Mouse (Mus musculus) ES-E14 (cell line): ENCODE measurements around the gene E2f7. TPM values are rescaled to one million over a fixed set of nuclear protein-coding genes. Genes with fewer than 3 reads are reported as not detected.

Source experiments
- DNase-seq: peaks from one replicate; pipeline ENCODE4 v3.0.0-alpha.2; 2013; ENCODE audit warnings: low read depth, low spot score
- H3K27ac ChIP-seq: 2 replicates; pipeline ENCODE4 v1.5.1; 2012; ENCODE audit warnings: low read depth, mild to moderate bottlenecking, low read length, moderate library complexity, mixed read lengths; ENCODE audit not compliant: poor library complexity, insufficient read depth, severe bottlenecking
- H3K36me3 ChIP-seq: 2 replicates; pipeline ENCODE4 v1.6.1; 2012; ENCODE audit warnings: mild to moderate bottlenecking, low read length, moderate library complexity, mixed read lengths; ENCODE audit not compliant: control insufficient read depth, poor library complexity, insufficient read depth, severe bottlenecking
- H3K4me1 ChIP-seq, 2 experiments: fragments of 150-350 bp in 1 of 2; sonication (generic) in 1 of 2; 2 replicates each; pipeline ENCODE4 v1.6.1; 2012; ENCODE audit warnings: low read length in 2 of 2, mild to moderate bottlenecking in 1 of 2, mixed read lengths in 1 of 2; ENCODE audit not compliant: control insufficient read depth in 2 of 2, insufficient read depth in 2 of 2, poor library complexity in 1 of 2
- H3K4me3 ChIP-seq, 2 experiments: fragments of 150-350 bp in 1 of 2; sonication (generic) in 1 of 2; 2 replicates each; pipeline ENCODE4 v1.5.1; 2012; ENCODE audit warnings: low read length in 2 of 2, low read depth in 1 of 2, mild to moderate bottlenecking in 1 of 2, mixed read lengths in 1 of 2; ENCODE audit not compliant: insufficient read depth in 1 of 2, poor library complexity in 1 of 2, severe bottlenecking in 1 of 2
- H3K9ac ChIP-seq: 2 replicates; pipeline ENCODE4 v1.6.1; 2012; ENCODE audit warnings: low read depth, mild to moderate bottlenecking, low read length, mixed read lengths; ENCODE audit not compliant: poor library complexity, insufficient read depth, severe bottlenecking
- H3K9me3 ChIP-seq: fragments of 150-350 bp; sonication (generic); 2 replicates; pipeline ENCODE4 v1.6.1; 2012; ENCODE audit warnings: low read depth, mild to moderate bottlenecking, low read length; ENCODE audit not compliant: control insufficient read depth, insufficient read depth
- CHD2 ChIP-seq: IDR thresholded peaks from 2 replicates; pipeline ENCODE4 v1.6.1; 2014; ENCODE audit warnings: mild to moderate bottlenecking, low read depth, low read length, inconsistent platforms
- HCFC1 ChIP-seq: IDR thresholded peaks from 2 replicates; pipeline ENCODE4 v1.6.1; 2012; ENCODE audit warnings: low read length, inconsistent platforms, borderline replicate concordance; ENCODE audit not compliant: insufficient read depth
- MAFK ChIP-seq: IDR thresholded peaks from 2 replicates; pipeline ENCODE4 v1.6.1; 2014; ENCODE audit warnings: mild to moderate bottlenecking, low read depth, low read length, inconsistent platforms; ENCODE audit not compliant: insufficient read depth
- ZC3H11A ChIP-seq: IDR thresholded peaks from 2 replicates; pipeline ENCODE4 v1.6.1; 2012; ENCODE audit warnings: low read depth, mild to moderate bottlenecking, inconsistent platforms, low read length, borderline replicate concordance
- ZNF384 ChIP-seq: IDR thresholded peaks from 2 replicates; pipeline ENCODE4 v1.6.1; 2012; ENCODE audit warnings: low read depth, low read length, inconsistent platforms
- in situ Hi-C, 2 experiments: fragments of 600-800 bp; cut with MboI; formaldehyde crosslinking; loops; one replicate each; pipeline ENCODE4 v1.15.1; 2025; ENCODE audit warnings: low sequenced_read_pairs in 2 of 2, inconsistent platforms in 1 of 2; ENCODE audit not compliant: unreplicated experiment in 2 of 2
- total RNA-seq: library from RNA; depleted of rRNA; stranded (reverse); fragments of 300-350 nt; gene quantifications from 2 replicates; pipeline ENCODE4 v1.2.3, GENCODE M21; 2012

Gene E2f7
- total RNA-seq, 1 experiment = 15.6 TPM

DNA sequence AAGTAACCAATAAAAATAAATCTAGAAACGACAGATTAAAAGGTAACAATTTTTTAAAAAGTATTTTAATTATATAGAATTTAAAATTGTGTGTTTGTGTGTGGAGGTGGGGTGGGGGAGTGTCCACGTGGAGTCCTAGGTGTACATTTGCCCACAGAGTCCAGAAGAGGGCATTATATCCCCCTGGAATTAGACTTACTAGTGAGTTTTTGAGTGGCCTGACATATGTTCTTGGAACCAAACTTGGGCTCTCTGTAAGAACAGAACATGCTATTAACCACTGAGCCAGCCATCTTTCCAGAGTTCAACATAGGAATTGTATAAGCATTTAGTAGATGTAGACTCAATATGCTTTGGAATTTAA is 66.6 kb downstream of the E2f7 start:
- H3K36me3 ChIP-seq = no peaks in the 10 kb centered on the region
- in situ Hi-C loops = no loop called here
- H3K4me3 ChIP-seq = no peak overlapping the region
- H3K4me1 ChIP-seq = no peaks in the 10 kb centered on the region
- no peak for DNase-seq
- no peak for TF ChIP-seq CHD2
- TF ChIP-seq MAFK = no peak
- TF ChIP-seq HCFC1 = no peak
- TF ChIP-seq ZNF384 = no peak
- TF ChIP-seq ZC3H11A = no peak
- no peak overlapping the region for H3K9ac ChIP-seq
- no peak overlapping the region for H3K27ac ChIP-seq
- H3K9me3 ChIP-seq = no peaks in the 10 kb centered on the region

DNA sequence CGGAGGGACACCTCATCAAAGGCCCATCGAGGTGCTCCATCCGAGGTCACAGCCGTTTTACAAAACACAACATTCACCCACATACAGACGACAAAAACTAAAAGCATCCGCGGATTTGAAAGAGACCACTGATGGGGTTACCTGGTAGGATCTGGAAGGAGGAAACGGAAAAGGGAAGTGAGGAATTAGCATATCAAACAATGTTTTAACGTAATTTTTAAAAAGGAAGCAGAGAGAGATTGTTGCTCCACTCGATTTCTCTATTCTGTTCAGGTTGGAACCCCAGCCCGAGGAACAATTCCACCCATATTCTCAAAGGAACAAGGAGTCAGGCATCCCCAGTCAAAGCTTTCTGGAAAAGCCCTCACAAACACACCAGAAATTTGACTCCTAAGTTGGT is 75.9 kb downstream of the E2f7 start:
- no peak overlapping the region for H3K9ac ChIP-seq
- no peak overlapping the region for H3K4me3 ChIP-seq
- no peaks in the 10 kb centered on the region for H3K9me3 ChIP-seq
- in situ Hi-C loops = no loop called here
- no peaks in the 10 kb centered on the region for H3K36me3 ChIP-seq
- no peak for DNase-seq
- H3K27ac ChIP-seq = no peak overlapping the region
- no peaks in the 10 kb centered on the region for H3K4me1 ChIP-seq
- TF ChIP-seq HCFC1 (no peak), MAFK (no peak), ZC3H11A (no peak), ZNF384 (no peak), CHD2 (no peak)

DNA sequence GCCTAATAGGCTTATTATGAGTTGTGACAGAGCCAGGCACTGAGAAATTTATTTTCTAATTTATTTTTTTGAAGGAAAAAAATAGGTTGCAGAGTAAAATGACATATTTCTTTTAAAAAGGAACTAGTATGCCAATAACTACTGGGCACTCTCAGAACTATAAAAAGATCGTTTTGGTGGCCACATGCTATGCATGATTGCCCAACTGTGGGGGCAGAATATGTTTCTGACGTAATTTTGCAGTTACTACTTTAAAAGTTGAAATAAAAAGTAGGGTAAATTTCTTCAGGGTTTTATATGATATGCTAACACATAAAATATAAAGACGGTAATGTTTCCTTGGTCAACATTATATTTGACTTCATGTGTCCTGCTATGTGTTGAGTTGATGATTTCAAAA is 76.5 kb downstream of the E2f7 start:
- Histone ChIP-seq H3K9me3 (no peaks in the 10 kb centered on the region), H3K27ac (no peak overlapping the region), H3K4me3 (no peak overlapping the region), H3K4me1 (no peaks in the 10 kb centered on the region), H3K36me3 (no peaks in the 10 kb centered on the region), H3K9ac (no peak overlapping the region)
- in situ Hi-C loops = no loop called here
- no peak for TF ChIP-seq CHD2
- TF ChIP-seq ZC3H11A = no peak
- no peak for TF ChIP-seq ZNF384
- no peak for TF ChIP-seq MAFK
- no peak for TF ChIP-seq HCFC1
- DNase-seq = no peak

DNA sequence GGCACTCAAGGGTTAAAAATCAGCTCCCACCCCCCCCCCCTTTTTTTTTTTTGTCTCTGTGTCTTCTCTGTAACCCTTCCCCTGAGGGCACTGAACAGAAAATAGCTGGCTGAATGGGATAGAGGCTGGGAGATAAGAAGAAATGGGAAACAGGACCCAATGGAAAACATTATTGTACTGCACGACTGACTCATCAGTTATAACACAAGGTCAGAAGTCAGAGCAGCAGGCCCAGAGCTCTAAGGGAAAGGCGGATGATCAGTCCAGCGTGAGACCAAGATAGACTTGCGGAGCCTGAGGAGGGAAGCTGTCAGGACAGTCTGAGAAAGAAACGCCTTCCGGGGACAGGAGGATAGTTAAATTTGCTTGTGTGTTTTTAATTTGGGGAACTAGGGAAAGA is 87.1 kb downstream of the E2f7 start:
- DNase-seq = no peak
- no peaks in the 10 kb centered on the region for H3K9me3 ChIP-seq
- no peaks in the 10 kb centered on the region for H3K36me3 ChIP-seq
- H3K4me1 ChIP-seq = no peaks in the 10 kb centered on the region
- H3K9ac ChIP-seq = no peak overlapping the region
- in situ Hi-C loops = no loop called here
- no peak overlapping the region for H3K4me3 ChIP-seq
- H3K27ac ChIP-seq = no peak overlapping the region
- TF ChIP-seq CHD2 (no peak), ZC3H11A (no peak), HCFC1 (no peak), ZNF384 (no peak)

DNA sequence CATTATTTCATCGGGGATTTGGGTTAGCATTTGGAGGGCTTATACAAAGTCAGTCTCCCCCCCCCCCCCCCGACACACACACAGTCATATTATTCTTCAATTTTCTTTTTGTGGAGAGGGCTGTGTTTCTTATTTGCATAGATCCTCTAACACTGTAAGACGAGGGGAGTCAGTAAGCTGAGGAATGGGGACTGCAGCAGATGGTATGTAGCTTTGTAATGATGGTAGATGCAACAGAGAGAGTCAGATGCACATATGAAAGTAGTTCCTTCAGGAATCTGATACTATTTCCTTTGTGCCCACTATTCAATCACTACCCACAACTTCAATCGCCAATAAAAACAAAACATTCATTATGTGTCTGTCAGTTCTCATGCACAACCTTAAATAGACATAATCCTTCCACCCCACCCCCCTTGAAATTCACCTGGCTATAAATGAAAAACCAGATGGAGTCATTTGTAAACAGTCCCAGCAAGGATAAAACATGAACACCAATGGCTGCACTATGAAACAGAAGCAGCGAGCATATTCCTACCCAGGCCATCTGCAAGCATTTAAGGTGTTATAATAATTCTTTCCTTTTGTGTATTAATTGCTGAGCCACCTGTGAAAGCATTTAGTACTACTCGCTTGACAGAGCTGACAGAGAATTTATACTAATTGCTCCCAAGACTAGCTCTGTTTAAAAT is 90.0 kb downstream of the E2f7 start:
- no peak for DNase-seq
- no peaks in the 10 kb centered on the region for H3K36me3 ChIP-seq
- no peak overlapping the region for H3K4me3 ChIP-seq
- H3K27ac ChIP-seq = no peak overlapping the region
- H3K4me1 ChIP-seq = no peaks in the 10 kb centered on the region
- no peak overlapping the region for H3K9ac ChIP-seq
- in situ Hi-C loops = no loop called here
- no peaks in the 10 kb centered on the region for H3K9me3 ChIP-seq
- no peak for TF ChIP-seq ZC3H11A
- no peak for TF ChIP-seq ZNF384
- no peak for TF ChIP-seq HCFC1
- no peak for TF ChIP-seq CHD2
- TF ChIP-seq MAFK = no peak
